Mouse (Mus musculus) CH12.LX (cell line): ENCODE data around the gene Col18a1. TPM values are rescaled to one million over a fixed set of nuclear protein-coding genes. Genes with fewer than 3 reads are reported as not detected.
A peak's percentile ranks its signal among the peaks of the same experiment; 100 is the strongest.

Source experiments
- DNase-seq: peaks from one replicate; pipeline ENCODE4 v3.0.0-alpha.2; 2013; ENCODE audit errors: extremely low read depth
- H3K27ac ChIP-seq: 2 replicates; pipeline ENCODE4 v1.5.1; 2012; ENCODE audit warnings: low read depth, mild to moderate bottlenecking, control low read depth, moderate library complexity; ENCODE audit not compliant: insufficient read depth
- H3K27me3 ChIP-seq: replicated peaks from 2 replicates; pipeline ENCODE3; 2012; ENCODE audit warnings: inconsistent platforms
- H3K36me3 ChIP-seq, 2 experiments: replicated peaks in 1 of 2; 2 replicates each; pipeline versions ENCODE3 to v1.6.1; 2012; ENCODE audit warnings: inconsistent platforms in 1 of 2, low read length in 1 of 2, mild to moderate bottlenecking in 1 of 2, mixed read lengths in 1 of 2, moderate library complexity in 1 of 2; ENCODE audit not compliant: control insufficient read depth in 1 of 2, insufficient read depth in 1 of 2
- H3K4me1 ChIP-seq, 2 experiments: 2 replicates each; pipeline ENCODE4 v1.6.1; 2012; ENCODE audit warnings: inconsistent platforms in 1 of 2, moderate library complexity in 1 of 2; ENCODE audit not compliant: insufficient read depth in 2 of 2, control insufficient read depth in 1 of 2
- H3K4me2 ChIP-seq: 2 replicates; pipeline ENCODE4 v1.6.1; 2012; ENCODE audit warnings: low read depth, mild to moderate bottlenecking, control low read depth; ENCODE audit not compliant: poor library complexity, insufficient read depth, severe bottlenecking
- H3K4me3 ChIP-seq, 3 experiments: fragments of 150-350 bp in 1 of 3; sonication (generic) in 1 of 3; replicated peaks in 1 of 3; 2 replicates each; pipeline versions ENCODE3 to v1.5.1; 2011 to 2012; ENCODE audit warnings: low read depth in 2 of 3, low read length in 2 of 3, mild to moderate bottlenecking in 2 of 3, moderate library complexity in 2 of 3, control low read depth in 1 of 3, improper control_type of control experiment in 1 of 3, inconsistent platforms in 1 of 3, mixed read lengths in 1 of 3; ENCODE audit not compliant: poor library complexity in 1 of 3
- H3K79me2 ChIP-seq: replicated peaks from 2 replicates; pipeline ENCODE4 v1.6.1; 2012; ENCODE audit warnings: mild to moderate bottlenecking, moderate library complexity; ENCODE audit not compliant: control insufficient read depth, poor library complexity, insufficient read depth, severe bottlenecking; ENCODE audit errors: extremely low read depth
- H3K9ac ChIP-seq: 2 replicates; pipeline ENCODE4 v1.6.1; 2012; ENCODE audit warnings: low read depth, mild to moderate bottlenecking, control low read depth, moderate library complexity; ENCODE audit not compliant: insufficient read depth
- H3K9me3 ChIP-seq: replicated peaks from 2 replicates; pipeline ENCODE3; 2012; ENCODE audit warnings: low read length, inconsistent platforms, mixed read lengths
- BHLHE40 ChIP-seq: IDR thresholded peaks from 2 replicates; pipeline ENCODE4 v1.6.1; 2011; ENCODE audit warnings: mild to moderate bottlenecking, low read depth, low read length, improper control_type of control experiment
- CHD2 ChIP-seq: IDR thresholded peaks from 2 replicates; pipeline ENCODE4 v1.6.1; 2011; ENCODE audit warnings: low read length, improper control_type of control experiment
- ELF1 ChIP-seq: IDR thresholded peaks from 2 replicates; pipeline ENCODE4 v1.6.1; 2014; ENCODE audit warnings: low read depth, mild to moderate bottlenecking, inconsistent platforms, low read length, improper control_type of control experiment
- EP300 ChIP-seq: IDR thresholded peaks from 2 replicates; pipeline ENCODE4 v1.6.1; 2011; ENCODE audit warnings: low read length, improper control_type of control experiment
- GABPA ChIP-seq: IDR thresholded peaks from 2 replicates; pipeline ENCODE4 v1.6.1; 2012; ENCODE audit warnings: low read depth, low read length, improper control_type of control experiment, inconsistent platforms; ENCODE audit not compliant: insufficient replicate concordance
- HCFC1 ChIP-seq: IDR thresholded peaks from 2 replicates; pipeline ENCODE4 v1.6.1; 2012; ENCODE audit warnings: low read depth, mild to moderate bottlenecking, inconsistent platforms, low read length, improper control_type of control experiment
- JUND ChIP-seq: conservative IDR thresholded peaks from 2 replicates; pipeline ENCODE4 v1.6.1; 2011; ENCODE audit warnings: low read depth, low read length, improper control_type of control experiment
- MAFK ChIP-seq: IDR thresholded peaks from 2 replicates; pipeline ENCODE4 v1.6.1; 2011; ENCODE audit warnings: low read length, improper control_type of control experiment; ENCODE audit not compliant: insufficient replicate concordance
- MAX ChIP-seq: IDR thresholded peaks from 2 replicates; pipeline ENCODE4 v1.6.1; 2011; ENCODE audit warnings: low read length, improper control_type of control experiment
- MAZ ChIP-seq: IDR thresholded peaks from 2 replicates; pipeline ENCODE4 v1.6.1; 2012; ENCODE audit warnings: low read depth, mild to moderate bottlenecking, inconsistent platforms, low read length, improper control_type of control experiment, moderate library complexity
- MEF2A ChIP-seq: IDR thresholded peaks from 2 replicates; pipeline ENCODE4 v1.6.1; 2014; ENCODE audit warnings: low read depth, mild to moderate bottlenecking, inconsistent platforms, low read length, improper control_type of control experiment, borderline replicate concordance
- MXI1 ChIP-seq: IDR thresholded peaks from 2 replicates; pipeline ENCODE4 v1.6.1; 2011; ENCODE audit warnings: mild to moderate bottlenecking, low read depth, low read length, improper control_type of control experiment
- MYC ChIP-seq: IDR thresholded peaks from 2 replicates; pipeline ENCODE4 v1.6.1; 2011; ENCODE audit warnings: low read depth, mild to moderate bottlenecking, improper control_type of control experiment, low read length
- NELFE ChIP-seq: IDR thresholded peaks from 2 replicates; pipeline ENCODE4 v1.6.1; 2011; ENCODE audit warnings: low read depth, low read length, improper control_type of control experiment
- PAX5 ChIP-seq: IDR thresholded peaks from 2 replicates; pipeline ENCODE4 v1.6.1; 2012; ENCODE audit warnings: low read length, inconsistent platforms, mixed read lengths
- POLR2A ChIP-seq: IDR thresholded peaks from 2 replicates; pipeline ENCODE4 v1.6.1; 2011; ENCODE audit warnings: low read depth, mild to moderate bottlenecking, improper control_type of control experiment, low read length
- POLR2AphosphoS2 ChIP-seq: IDR thresholded peaks from 2 replicates; pipeline ENCODE4 v1.6.1; 2011; ENCODE audit warnings: low read depth, low read length, improper control_type of control experiment
- RAD21 ChIP-seq: IDR thresholded peaks from 2 replicates; pipeline ENCODE4 v1.6.1; 2011; ENCODE audit warnings: low read depth, mild to moderate bottlenecking, low read length, improper control_type of control experiment, moderate library complexity
- RCOR1 ChIP-seq: conservative IDR thresholded peaks from 2 replicates; pipeline ENCODE4 v1.6.1; 2012; ENCODE audit warnings: low read depth, mild to moderate bottlenecking, inconsistent platforms, low read length, improper control_type of control experiment
- SMC3 ChIP-seq: IDR thresholded peaks from 2 replicates; pipeline ENCODE4 v1.6.1; 2011; ENCODE audit warnings: low read depth, low read length, improper control_type of control experiment
- USF1 ChIP-seq: IDR thresholded peaks from 2 replicates; pipeline ENCODE4 v1.6.1; 2014; ENCODE audit warnings: low read depth, mild to moderate bottlenecking, inconsistent platforms, low read length, improper control_type of control experiment
- USF2 ChIP-seq: conservative IDR thresholded peaks from 2 replicates; pipeline ENCODE4 v1.6.1; 2011; ENCODE audit warnings: low read depth, low read length, improper control_type of control experiment
- ZKSCAN1 ChIP-seq: IDR thresholded peaks from 2 replicates; pipeline ENCODE4 v1.6.1; 2012; ENCODE audit warnings: low read depth, inconsistent platforms, low read length, improper control_type of control experiment, borderline replicate concordance
- ZMIZ1 ChIP-seq: IDR thresholded peaks from 2 replicates; pipeline ENCODE4 v1.6.1; 2012; ENCODE audit warnings: low read depth, mild to moderate bottlenecking, inconsistent platforms, low read length, improper control_type of control experiment
- ZNF384 ChIP-seq: IDR thresholded peaks from 2 replicates; pipeline ENCODE4 v1.6.1; 2012; ENCODE audit warnings: low read depth, low read length, improper control_type of control experiment, inconsistent platforms
- dilution Hi-C: fragments of 300-500 bp; cut with MboI; formaldehyde crosslinking; loops from 2 replicates; pipeline ENCODE4 v1.14.3; 2020; ENCODE audit warnings: low sequenced_read_pairs; ENCODE audit not compliant: extremely low pct_unique_long_range_greater_than_20kb, extremely low pct_ligation_motif_present
- in situ Hi-C: fragments of 300-500 bp; cut with MboI; formaldehyde crosslinking; loops from 3 replicates; pipeline ENCODE4 v1.14.3; 2019; ENCODE audit warnings: low sequenced_read_pairs, low pct_ligation_motif_present, low pct_unique_long_range_greater_than_20kb, mixed read lengths
- polyA plus RNA-seq: library from polyadenylated mRNA; unstranded; fragments of >175 nt; gene quantifications from 2 replicates; pipeline ENCODE4 v1.2.1, GENCODE M21; 2012; ENCODE audit warnings: low read depth; ENCODE audit not compliant: insufficient read length
- total RNA-seq, 2 experiments: library from RNA; depleted of rRNA; stranded (reverse); fragments of 300-350 nt in 1 of 2; fragments of >200 nt in 1 of 2; gene quantifications; 2 replicates each; pipeline ENCODE4 v1.2.3; 2012 to 2014

Gene Col18a1
- total and polyA plus RNA-seq, 3 experiments: 0.17 to 14.5 (median 1.7) TPM

DNA sequence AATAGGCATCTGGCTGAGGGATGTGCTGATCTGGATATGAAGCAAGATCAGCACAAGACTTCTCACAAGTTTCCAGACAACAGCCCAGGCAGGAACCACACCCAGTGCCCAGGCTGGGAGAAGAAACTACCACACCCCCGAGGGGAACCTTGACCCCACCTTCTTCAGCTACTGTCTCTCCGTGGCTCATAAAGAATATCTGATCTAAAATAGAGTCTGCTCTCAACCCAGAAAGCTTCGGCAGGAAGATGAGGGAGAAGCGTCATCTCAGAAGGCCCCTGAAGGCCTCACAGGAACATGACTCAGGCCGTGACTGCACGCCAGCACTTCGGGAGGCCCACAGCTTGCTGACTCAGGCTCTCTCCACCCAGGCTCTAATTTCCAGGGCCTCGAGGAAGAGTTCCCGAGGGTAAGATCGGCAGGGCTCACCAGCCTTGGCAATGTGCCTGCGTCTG, 44.8 kb upstream of the Col18a1 start:
- peaks cover 70% of the 10 kb centered on the region for H3K27me3 ChIP-seq
- 0 out of 4 replicates have a peak, but pooled peaks cover 0 to 6% of the 10 kb centered on the region in 2 experiments for H3K4me1 ChIP-seq
- dilution Hi-C loops: no loop called here
- H3K36me3 ChIP-seq: no peaks in the 10 kb centered on the region
- H3K9me3 ChIP-seq: peaks cover 6% of the 10 kb centered on the region
- in situ Hi-C loops: no loop called here
- no peak overlapping the region for H3K9ac ChIP-seq
- TF ChIP-seq ZNF384 (no peak), POLR2A (no peak), BHLHE40 (peak; percentile 36), USF1 (no peak)
- H3K79me2 ChIP-seq: no peaks in the 10 kb centered on the region
- no peak overlapping the region for H3K4me3 ChIP-seq
- H3K4me2 ChIP-seq: no peak overlapping the region
- H3K27ac ChIP-seq: no peak overlapping the region
- DNase-seq: no peak

DNA sequence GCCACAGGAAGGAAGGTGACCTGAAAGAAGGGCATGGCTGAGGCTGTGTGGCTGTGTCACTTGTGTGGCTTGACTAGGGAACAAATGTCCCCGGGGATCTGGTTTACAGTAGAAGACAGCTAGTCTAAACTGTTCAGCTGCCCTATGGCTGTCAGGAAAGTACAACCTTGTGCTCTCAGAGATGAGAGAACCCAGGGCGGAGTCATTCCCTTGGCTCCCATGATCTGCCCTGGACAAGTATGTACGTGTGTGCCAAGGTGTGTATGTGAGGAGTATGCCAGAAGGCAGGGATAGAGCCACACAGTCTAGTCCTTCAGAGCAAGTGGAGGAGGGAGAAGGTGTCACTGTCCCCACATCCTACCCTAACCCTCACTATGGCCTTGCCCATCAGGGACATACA, 44.3 kb upstream of the Col18a1 start:
- no peak for DNase-seq
- Histone ChIP-seq H3K9ac (no peak overlapping the region), H3K4me2 (no peak overlapping the region), H3K9me3 (peaks cover 6% of the 10 kb centered on the region), H3K27me3 (peaks cover 66% of the 10 kb centered on the region), H3K36me3 (no peaks in the 10 kb centered on the region), H3K27ac (no peak overlapping the region), H3K4me3 (no peak overlapping the region), H3K79me2 (no peaks in the 10 kb centered on the region), H3K4me1 (0 out of 4 replicates have a peak, but pooled peaks cover 0 to 6% of the 10 kb centered on the region in 2 experiments)
- dilution Hi-C loops (no loop called here), in situ Hi-C loops (no loop called here)
- TF ChIP-seq JUND (no peak), RAD21 (no peak), USF1 (no peak), ELF1 (no peak), ZNF384 (no peak)

GRCm38 (mm10) chr10:77209261-77209660, 42.9 kb upstream of the Col18a1 start:
- Histone ChIP-seq H3K36me3 (no peaks in the 10 kb centered on the region), H3K4me2 (no peak overlapping the region), H3K4me3 (no peak overlapping the region), H3K9me3 (peaks cover 6% of the 10 kb centered on the region), H3K4me1 (0 out of 4 replicates have a peak, but pooled peaks cover 0 to 6% of the 10 kb centered on the region in 2 experiments), H3K79me2 (no peaks in the 10 kb centered on the region), H3K9ac (no peak overlapping the region), H3K27ac (no peak overlapping the region), H3K27me3 (peaks cover 62% of the 10 kb centered on the region)
- in situ Hi-C loops (no loop called here), dilution Hi-C loops (no loop called here)
- DNase-seq: no peak
- TF ChIP-seq MAX: no peak
- no peak for TF ChIP-seq MXI1
- TF ChIP-seq SMC3: no peak
- no peak for TF ChIP-seq HCFC1
- no peak for TF ChIP-seq EP300
- no peak for TF ChIP-seq MEF2A
- TF ChIP-seq MAFK: no peak
- TF ChIP-seq GABPA: no peak
- no peak for TF ChIP-seq MAZ
- no peak for TF ChIP-seq NELFE
- no peak for TF ChIP-seq USF2
- no peak for TF ChIP-seq PAX5
- TF ChIP-seq RCOR1: no peak
- TF ChIP-seq MYC: no peak
- no peak for TF ChIP-seq ZMIZ1
- no peak for TF ChIP-seq POLR2AphosphoS2
- TF ChIP-seq ZKSCAN1: no peak
- no peak for TF ChIP-seq CHD2
- TF ChIP-seq USF1: no peak
